8 mouse cellular contexts compared by ENCODE assay signal in genomic region chr1:119422460-119423015, GRCm38 (mm10). TPM values are rescaled to one million over a fixed set of nuclear protein-coding genes. Genes with fewer than 3 reads are reported as not detected.
DNase-seq lines count a peak whose midpoint lies in the region; ATAC-seq and TF ChIP-seq lines count a peak whose summit lies in the region.

No protein-coding gene starts in this region.

- H3K4me3 ChIP-seq in heart, embryonic 11.5 days (ENCODE audit: low read depth, low read length), result peak overlapping the region; percentile 63
- H3K4me3 ChIP-seq in embryonic facial prominence, embryonic 11.5 days (ENCODE audit: low read depth, low read length), result peak overlapping the region; percentile 53
- peak overlapping the region; percentile 65 for H3K4me3 ChIP-seq in hindbrain, postnatal 0 days (ENCODE audit: low read length)
- peak overlapping the region; percentile 64 for H3K4me3 ChIP-seq in midbrain, embryonic 13.5 days (replicated peaks)

- WGBS in heart, embryonic 11.5 days (ENCODE audit: insufficient replicate concordance), result 2% methylated on average over 31 of the region's 32 CpGs
- under 1% methylated on average over 31 of the region's 32 CpGs for WGBS in embryonic facial prominence, embryonic 11.5 days
- WGBS in hindbrain, postnatal 0 days, result 2% methylated on average over 31 of the region's 32 CpGs
- WGBS in midbrain, embryonic 13.5 days, result 1% methylated on average over 32 of the region's 32 CpGs

- H3K9me3 ChIP-seq in heart, embryonic 11.5 days (replicated peaks; ENCODE audit: control insufficient read depth, low read length), result no peaks in the 10 kb centered on the region
- no peaks in the 10 kb centered on the region for H3K9me3 ChIP-seq in embryonic facial prominence, embryonic 11.5 days (replicated peaks; ENCODE audit: control insufficient read depth, low read length)
- H3K9me3 ChIP-seq in hindbrain, postnatal 0 days (ENCODE audit: low read length), result no peaks in the 10 kb centered on the region
- no peaks in the 10 kb centered on the region for H3K9me3 ChIP-seq in midbrain, embryonic 13.5 days

- H3K4me1 ChIP-seq in heart, embryonic 11.5 days (ENCODE audit: control insufficient read depth, insufficient read depth, low read length), result peaks cover 10% of the 10 kb centered on the region; the same call in 1 of the 2 replicates
- peaks cover 9% of the 10 kb centered on the region for H3K4me1 ChIP-seq in embryonic facial prominence, embryonic 11.5 days (ENCODE audit: control insufficient read depth, insufficient read depth, low read length)
- H3K4me1 ChIP-seq in hindbrain, postnatal 0 days (ENCODE audit: insufficient read depth, low read length), result peaks cover 9% of the 10 kb centered on the region
- H3K4me1 ChIP-seq in midbrain, embryonic 13.5 days (replicated peaks), result peaks cover 46% of the 10 kb centered on the region

- no peak overlapping the region for H3K27ac ChIP-seq in heart, embryonic 11.5 days (ENCODE audit: low read depth, low read length)
- no peak overlapping the region for H3K27ac ChIP-seq in embryonic facial prominence, embryonic 11.5 days (replicated peaks; ENCODE audit: low read depth, low read length)
- no peak overlapping the region for H3K27ac ChIP-seq in hindbrain, postnatal 0 days
- H3K27ac ChIP-seq in midbrain, embryonic 13.5 days, result no peak overlapping the region

- no peaks in the 10 kb centered on the region for H3K36me3 ChIP-seq in heart, embryonic 11.5 days (ENCODE audit: control insufficient read depth, insufficient read depth, low read length)
- no peaks in the 10 kb centered on the region for H3K36me3 ChIP-seq in embryonic facial prominence, embryonic 11.5 days (replicated peaks; ENCODE audit: control insufficient read depth, insufficient read depth, low read depth, low read length)
- H3K36me3 ChIP-seq in hindbrain, postnatal 0 days (ENCODE audit: insufficient read depth, low read length), result no peaks in the 10 kb centered on the region
- no peaks in the 10 kb centered on the region for H3K36me3 ChIP-seq in midbrain, embryonic 13.5 days

- H3K9ac ChIP-seq in heart, embryonic 11.5 days (ENCODE audit: low read depth, low read length), result no peak overlapping the region
- H3K9ac ChIP-seq in embryonic facial prominence, embryonic 11.5 days (replicated peaks; ENCODE audit: low read length), result no peak overlapping the region
- H3K9ac ChIP-seq in hindbrain, postnatal 0 days (replicated peaks; ENCODE audit: low read length), result peak overlapping the region; percentile 65; the same call in 1 of the 2 replicates
- H3K9ac ChIP-seq in midbrain, embryonic 13.5 days (replicated peaks), result peak overlapping the region; percentile 76

- H3K27me3 ChIP-seq in heart, embryonic 11.5 days (ENCODE audit: control insufficient read depth, insufficient read depth, low read length), result peaks cover 68% of the 10 kb centered on the region
- peaks cover 51% of the 10 kb centered on the region for H3K27me3 ChIP-seq in embryonic facial prominence, embryonic 11.5 days (ENCODE audit: control insufficient read depth, insufficient read depth, low read length)
- H3K27me3 ChIP-seq in hindbrain, postnatal 0 days (ENCODE audit: insufficient read depth, low read length), result peaks cover 25% of the 10 kb centered on the region; the same call in 1 of the 2 replicates
- H3K27me3 ChIP-seq in midbrain, embryonic 13.5 days, result peaks cover 84% of the 10 kb centered on the region

- no peak for DNase-seq in heart, adult 9 months (ENCODE audit: low spot score in 2 of 2)
- DNase-seq in embryonic facial prominence, embryonic 11.5 days (ENCODE audit: low spot score), result no peak
- DNase-seq in hindbrain, postnatal 0 days (ENCODE audit: low spot score), result peak; percentile 44
- DNase-seq in right cerebral cortex, postnatal 14 days, result no peak
- no peak for DNase-seq in right cerebral cortex, postnatal 4 days
- DNase-seq in gastrocnemius, postnatal 10 days, result no peak

- peak overlapping the region; percentile 99 for H3K4me2 ChIP-seq in heart, embryonic 11.5 days
- peak overlapping the region; percentile 98 for H3K4me2 ChIP-seq in embryonic facial prominence, embryonic 11.5 days (ENCODE audit: low read depth, low read length)
- peak overlapping the region; percentile 96 for H3K4me2 ChIP-seq in hindbrain, postnatal 0 days (ENCODE audit: low read depth, low read length)
- peak overlapping the region; percentile 99 for H3K4me2 ChIP-seq in midbrain, embryonic 13.5 days (replicated peaks)

- TF ChIP-seq CTCF in hindbrain, postnatal 0 days (IDR thresholded peaks at IDR 0.05; ENCODE audit: low read depth), result peak; percentile 44

- no peak for ATAC-seq in heart, embryonic 11.5 days (replicated peaks; ENCODE audit: insufficient number of reproducible peaks, low FRiP score, low TSS enrichment)
- ATAC-seq in embryonic facial prominence, embryonic 11.5 days (replicated peaks; ENCODE audit: insufficient number of reproducible peaks, low FRiP score, low TSS enrichment, low read depth), result no peak
- ATAC-seq in hindbrain, postnatal 0 days, result no peak
- peak; percentile 7; the same call in 1 of the 2 replicates for ATAC-seq in midbrain, embryonic 13.5 days

RNA-seq across cellular contexts. Expression of gene Inhbb, which starts 0.5 kb away (rescaled TPM):
- 0.06 and 0.13 TPM in 2 replicates for polyA plus RNA-seq in heart, embryonic 11.5 days (2014; fragmentation: Nextera tagmentation; extraction: Ambion mirVana)
- polyA plus RNA-seq in embryonic facial prominence, embryonic 11.5 days (2014; fragmentation: Nextera tagmentation; extraction: Ambion mirVana), result 0.11 and 0.17 TPM in 2 replicates
- total RNA-seq in hindbrain, postnatal 0 days (2014; rRNA removed), result 7.1 and 9.9 TPM in 2 replicates
- polyA plus RNA-seq in hindbrain, postnatal 0 days (2015; fragmentation: Nextera tagmentation; extraction: Ambion mirVana), result 3.3 and 3.4 TPM in 2 replicates
- polyA plus RNA-seq in midbrain, embryonic 13.5 days (2015; fragmentation: Nextera tagmentation; extraction: Ambion mirVana), result 1.2 and 1.6 TPM in 2 replicates
- under 1 TPM; 0.42 to 0.72 TPM for total RNA-seq in gastrocnemius, postnatal 10 days (2021)

Comparison
In these comparisons a context has a peak if more than half of its experiments do, and no peak if none do; other contexts are left out.
1. H3K9ac ChIP-seq: peak in hindbrain, postnatal 0 days (single experiment) and midbrain, embryonic 13.5 days (single experiment); none in heart, embryonic 11.5 days (single experiment) and embryonic facial prominence, embryonic 11.5 days (single experiment).
2. Peak in every context shown above with its lines, with median percentiles within 50 percentile points of each other: H3K4me2 ChIP-seq and H3K4me3 ChIP-seq.